Mouse (Mus musculus) intestine, embryonic 16.5 days (tissue): ENCODE results near the gene Wnt3a. TPM values are rescaled to one million over a fixed set of nuclear protein-coding genes. Genes with fewer than 3 reads are reported as not detected.
"Not testable (repeated sequence)": the region's sequence is repeated elsewhere in the genome, so short reads cannot be mapped to it uniquely, and the experiment has no call there.

ENCODE experiments used
- ATAC-seq: fragments of 200-750 bp; cut with Nextera tagmentation; 2 replicates; pipeline ENCODE4 v1.8.0; 2017; ENCODE audit warnings: moderate TSS enrichment, moderate library complexity
- H3K27ac ChIP-seq: fragments of 300-500 bp; sonication (generic); 2 replicates; pipeline ENCODE4 v1.5.1; 2014; ENCODE audit warnings: mild to moderate bottlenecking, low read length
- H3K27me3 ChIP-seq: fragments of 300-500 bp; sonication (generic); replicated peaks from 2 replicates; pipeline ENCODE4 v1.6.1; 2014; ENCODE audit warnings: low read length, control low read depth, mixed read lengths; ENCODE audit not compliant: control insufficient read depth, insufficient read depth
- H3K36me3 ChIP-seq: fragments of 300-500 bp; sonication (generic); 2 replicates; pipeline ENCODE4 v1.6.1; 2014; ENCODE audit warnings: low read length, control low read depth; ENCODE audit not compliant: control insufficient read depth, insufficient read depth
- H3K4me1 ChIP-seq: fragments of 300-500 bp; sonication (generic); 2 replicates; pipeline ENCODE4 v1.6.1; 2014; ENCODE audit warnings: low read length, control low read depth, mixed read lengths; ENCODE audit not compliant: control insufficient read depth, insufficient read depth
- H3K4me2 ChIP-seq: fragments of 300-500 bp; sonication (generic); 2 replicates; pipeline ENCODE4 v1.6.1; 2014; ENCODE audit warnings: low read depth, low read length, control low read depth
- H3K4me3 ChIP-seq: fragments of 300-500 bp; sonication (generic); 2 replicates; pipeline ENCODE4 v1.5.1; 2014; ENCODE audit warnings: mild to moderate bottlenecking, low read length
- H3K9ac ChIP-seq: fragments of 300-500 bp; sonication (generic); 2 replicates; pipeline ENCODE4 v1.6.1; 2014; ENCODE audit warnings: low read depth, low read length
- H3K9me3 ChIP-seq: fragments of 300-500 bp; sonication (generic); 2 replicates; pipeline ENCODE4 v1.6.1; 2016; ENCODE audit warnings: low read length, control low read depth; ENCODE audit not compliant: control insufficient read depth
- WGBS: fragments of 180-500 bp; shearing (Covaris S2); extraction: QIAGEN DNeasy Blood & Tissue Kit; methylation state at CpG from one replicate; pipeline ENCODE4 v1.1.7; 2014; 5-methylcytosine and 5-hydroxymethylcytosine counted together
- polyA plus RNA-seq: library from polyadenylated mRNA; unstranded; fragments of >200 nt; fragmentation: Nextera tagmentation; extraction: Ambion mirVana; gene quantifications from 2 replicates; pipeline ENCODE4 v1.2.1, GENCODE M21; 2015

The Wnt3a gene
- polyA plus RNA-seq, 1 experiment from 2014 or later = not detected

GRCm38 (mm10) chr11:59302700-59303569, 12.4 kb upstream of the Wnt3a start:
- no peak for ATAC-seq
- H3K4me3 ChIP-seq = no peak overlapping the region
- no peak overlapping the region for H3K9ac ChIP-seq
- H3K36me3 ChIP-seq = no peaks in the 10 kb centered on the region
- peaks cover 46% of the 10 kb centered on the region for H3K27me3 ChIP-seq
- 25% methylated on average over 8 of the region's 10 CpGs for WGBS
- no peaks in the 10 kb centered on the region for H3K9me3 ChIP-seq
- no peak overlapping the region for H3K4me2 ChIP-seq
- peaks cover 17% of the 10 kb centered on the region for H3K4me1 ChIP-seq
- no peak overlapping the region for H3K27ac ChIP-seq

GRCm38 (mm10) chr11:59301053-59301452, 10.5 kb upstream of the Wnt3a start:
- not testable (repeated sequence) for H3K27ac ChIP-seq, ATAC-seq, H3K4me3 ChIP-seq, H3K9me3 ChIP-seq, H3K36me3 ChIP-seq, H3K9ac ChIP-seq, H3K4me2 ChIP-seq, H3K4me1 ChIP-seq
- H3K27me3 ChIP-seq = peaks cover 33% of the 10 kb centered on the region
- 61% methylated on average over 2 of the region's 2 CpGs for WGBS

- no peak overlapping the region for H3K4me3 ChIP-seq
- H3K9ac ChIP-seq = no peak overlapping the region
- no peak for ATAC-seq
- peaks cover 25% of the 10 kb centered on the region for H3K27me3 ChIP-seq
- H3K9me3 ChIP-seq = no peaks in the 10 kb centered on the region
- no peak overlapping the region for H3K4me2 ChIP-seq
- H3K36me3 ChIP-seq = no peaks in the 10 kb centered on the region
- H3K4me1 ChIP-seq = no peaks in the 10 kb centered on the region
- no peak overlapping the region for H3K27ac ChIP-seq
- WGBS = 20% methylated on average over 3 of the region's 3 CpGs
These were observed 9.6 kb upstream of the Wnt3a start for GRCm38 (mm10) chr11:59300185-59300584.

GRCm38 (mm10) chr11:59297941-59298340, 7.4 kb upstream of the Wnt3a start:
- peaks cover 17% of the 10 kb centered on the region for H3K27me3 ChIP-seq
- no peak overlapping the region for H3K4me3 ChIP-seq
- WGBS = 21% methylated on average over 7 of the region's 7 CpGs
- no peak for ATAC-seq
- H3K9me3 ChIP-seq = no peaks in the 10 kb centered on the region
- no peak overlapping the region for H3K4me2 ChIP-seq
- H3K9ac ChIP-seq = no peak overlapping the region
- no peak overlapping the region for H3K27ac ChIP-seq
- H3K4me1 ChIP-seq = no peaks in the 10 kb centered on the region
- no peaks in the 10 kb centered on the region for H3K36me3 ChIP-seq

- Histone ChIP-seq H3K4me2 (no peak overlapping the region), H3K9ac (no peak overlapping the region), H3K4me1 (peaks cover 4% of the 10 kb centered on the region), H3K36me3 (no peaks in the 10 kb centered on the region), H3K4me3 (no peak overlapping the region), H3K9me3 (no peaks in the 10 kb centered on the region), H3K27ac (no peak overlapping the region), H3K27me3 (peaks cover 57% of the 10 kb centered on the region)
- ATAC-seq = no peak
- 19% methylated on average over 7 of the region's 7 CpGs for WGBS
These were observed 3.1 kb upstream of the Wnt3a start for GRCm38 (mm10) chr11:59293616-59294015.

- H3K4me1 ChIP-seq = peaks cover 4% of the 10 kb centered on the region
- H3K9me3 ChIP-seq = no peaks in the 10 kb centered on the region
- H3K4me2 ChIP-seq = no peak overlapping the region
- peaks cover 83% of the 10 kb centered on the region for H3K27me3 ChIP-seq
- no peaks in the 10 kb centered on the region for H3K36me3 ChIP-seq
- H3K27ac ChIP-seq = no peak overlapping the region
- H3K4me3 ChIP-seq = no peak overlapping the region
- under 1% methylated on average over 25 of the region's 25 CpGs for WGBS
- H3K9ac ChIP-seq = no peak overlapping the region
- no peak for ATAC-seq
These were observed 846 bp downstream of the Wnt3a start for GRCm38 (mm10) chr11:59289706-59290105.

GRCm38 (mm10) chr11:59284146-59284545, 6.4 kb downstream of the Wnt3a start:
- H3K36me3 ChIP-seq = no peaks in the 10 kb centered on the region
- no peak overlapping the region for H3K4me2 ChIP-seq
- H3K4me1 ChIP-seq = no peaks in the 10 kb centered on the region
- H3K9me3 ChIP-seq = no peaks in the 10 kb centered on the region
- WGBS = 21% methylated on average over 14 of the region's 14 CpGs
- peaks cover 52% of the 10 kb centered on the region for H3K27me3 ChIP-seq
- H3K4me3 ChIP-seq = no peak overlapping the region
- no peak overlapping the region for H3K27ac ChIP-seq
- no peak overlapping the region for H3K9ac ChIP-seq
- no peak for ATAC-seq

GRCm38 (mm10) chr11:59282933-59283332, 7.6 kb downstream of the Wnt3a start:
- Histone ChIP-seq H3K9ac (no peak overlapping the region), H3K36me3 (no peaks in the 10 kb centered on the region), H3K4me3 (no peak overlapping the region), H3K4me2 (no peak overlapping the region), H3K27ac (no peak overlapping the region), H3K9me3 (no peaks in the 10 kb centered on the region), H3K4me1 (no peaks in the 10 kb centered on the region), H3K27me3 (peaks cover 40% of the 10 kb centered on the region)
- no peak for ATAC-seq
- 63% methylated on average over 10 of the region's 10 CpGs for WGBS

- no peak for ATAC-seq
- H3K27me3 ChIP-seq = peaks cover 34% of the 10 kb centered on the region
- 65% methylated on average over 5 of the region's 5 CpGs for WGBS
- no peak overlapping the region for H3K27ac ChIP-seq
- no peak overlapping the region for H3K9ac ChIP-seq
- H3K4me3 ChIP-seq = no peak overlapping the region
- no peaks in the 10 kb centered on the region for H3K4me1 ChIP-seq
- H3K9me3 ChIP-seq = no peaks in the 10 kb centered on the region
- no peaks in the 10 kb centered on the region for H3K36me3 ChIP-seq
- no peak overlapping the region for H3K4me2 ChIP-seq
These were observed 8.4 kb downstream of the Wnt3a start for GRCm38 (mm10) chr11:59282111-59282510.

GRCm38 (mm10) chr11:59278047-59278446, 12.5 kb downstream of the Wnt3a start:
- whole genome bisulfite sequencing = 80% methylated on average over 4 of the region's 4 CpGs
- no peak for ATAC-seq
- no peak overlapping the region for H3K4me2 ChIP-seq

More at GRCm38 (mm10) chr11:59278047-59278446, 12.5 kb downstream of the Wnt3a start:
- H3K4me1 ChIP-seq = no peaks in the 10 kb centered on the region
- no peak overlapping the region for H3K27ac ChIP-seq
- no peaks in the 10 kb centered on the region for H3K9me3 ChIP-seq
- H3K27me3 ChIP-seq = peaks cover 12% of the 10 kb centered on the region
- no peak overlapping the region for H3K4me3 ChIP-seq
- H3K9ac ChIP-seq = no peak overlapping the region
- H3K36me3 ChIP-seq = no peaks in the 10 kb centered on the region
